Mouse (Mus musculus) urinary bladder, postnatal 4 days (tissue): ENCODE data around the gene Tnip3.

Experiments used
- DNase-seq, 2 experiments: peaks; one replicate each; pipeline ENCODE4 v3.0.0; 2021 to 2022; ENCODE audit warnings: low spot score in 2 of 2

Tnip3 gene

DNA sequence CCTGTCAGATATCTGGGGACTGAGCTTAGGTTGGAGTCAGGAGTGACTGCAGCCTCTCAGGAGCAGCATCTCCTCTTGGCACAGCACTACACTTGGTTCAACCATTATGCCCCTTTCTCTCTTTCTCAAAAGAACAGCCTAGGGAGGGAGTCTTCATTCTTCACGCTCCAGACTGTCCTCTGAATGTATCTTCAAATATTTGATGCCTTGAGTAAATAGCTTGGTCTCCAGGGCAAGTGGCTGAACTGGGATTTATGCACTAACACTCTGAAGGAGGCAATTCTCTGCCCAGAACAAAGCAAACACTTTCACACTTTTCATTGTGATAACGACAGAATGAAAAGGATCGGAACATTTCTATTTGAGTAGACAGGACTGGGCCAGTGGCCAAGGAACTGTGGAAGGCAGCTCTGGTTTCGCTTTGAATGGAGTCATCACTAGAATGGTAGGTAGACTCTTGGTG lies 59.8 kb downstream of the Tnip3 start:
- DNase-seq = no peak

DNA sequence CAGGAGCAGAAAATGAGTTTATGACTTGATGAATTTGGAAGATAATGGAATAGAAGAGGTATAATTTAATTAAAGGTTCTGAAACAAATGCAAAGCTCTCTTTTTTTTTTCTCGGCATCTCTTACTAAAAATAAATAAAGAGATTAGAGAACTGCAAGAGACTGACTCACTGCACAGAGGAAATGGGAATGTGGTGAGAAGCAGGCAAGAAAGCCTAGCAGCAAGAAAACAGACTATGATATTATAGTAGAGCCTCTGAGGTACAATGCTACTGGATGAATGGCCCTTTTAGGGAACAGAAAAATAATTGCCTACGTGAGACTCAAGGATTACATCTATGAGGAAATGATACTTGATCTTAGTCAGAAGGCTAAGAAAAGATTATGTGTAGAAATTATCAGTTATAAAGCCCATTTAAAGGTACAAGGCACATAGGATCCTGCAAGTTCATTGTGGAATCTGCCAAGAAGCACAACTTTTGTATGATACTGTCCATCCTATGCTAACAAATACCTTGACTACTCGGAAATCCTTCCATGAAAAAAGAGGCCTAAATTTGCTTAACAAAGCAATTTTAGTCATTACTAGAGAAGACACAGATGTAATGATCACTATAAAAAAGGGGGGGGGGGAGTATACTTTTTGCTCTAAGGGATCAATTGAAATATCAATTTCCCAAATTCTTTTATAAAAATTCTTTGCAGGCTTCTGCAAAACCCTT lies 60.4 kb downstream of the Tnip3 start:
- DNase-seq = no peak

DNA sequence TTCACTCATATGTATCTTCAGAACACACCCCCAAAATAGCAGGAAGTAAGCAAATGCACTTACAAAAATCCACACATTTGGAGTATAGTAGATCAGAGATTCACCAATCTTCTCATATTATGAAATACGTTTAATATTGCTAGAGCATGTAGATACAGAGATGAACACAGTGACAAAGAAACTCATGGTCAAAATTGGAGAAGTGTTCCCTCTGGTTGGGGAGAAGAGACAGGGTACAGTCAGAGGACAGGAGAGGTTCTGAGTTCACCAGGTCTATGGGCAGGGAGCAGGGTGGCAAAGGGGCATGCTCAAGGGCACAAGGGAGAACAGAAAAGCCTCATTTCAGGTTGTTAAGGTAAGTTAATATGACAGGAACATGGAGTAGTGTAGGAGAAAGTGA lies 63.7 kb downstream of the Tnip3 start:
- no peak for DNase-seq

DNA sequence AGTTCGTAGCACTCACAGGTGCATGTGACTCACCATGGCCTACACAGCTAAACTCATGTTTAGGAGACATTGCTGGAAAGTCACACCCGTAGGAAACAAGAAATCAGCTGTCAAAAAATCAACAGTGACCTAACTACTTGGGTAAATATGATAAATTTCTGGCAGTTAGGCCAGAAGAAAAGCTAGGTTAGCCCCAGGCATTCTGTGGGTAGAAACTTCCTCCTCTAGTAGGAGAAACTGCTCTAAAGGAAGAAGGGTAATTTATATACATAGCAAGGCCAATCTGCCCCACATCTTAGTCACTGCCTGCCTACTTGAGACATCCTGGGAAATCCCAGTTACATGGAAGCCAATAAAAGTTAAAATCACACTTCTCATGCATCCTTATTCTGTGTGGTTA lies 64.9 kb downstream of the Tnip3 start:
- no peak for DNase-seq

DNA sequence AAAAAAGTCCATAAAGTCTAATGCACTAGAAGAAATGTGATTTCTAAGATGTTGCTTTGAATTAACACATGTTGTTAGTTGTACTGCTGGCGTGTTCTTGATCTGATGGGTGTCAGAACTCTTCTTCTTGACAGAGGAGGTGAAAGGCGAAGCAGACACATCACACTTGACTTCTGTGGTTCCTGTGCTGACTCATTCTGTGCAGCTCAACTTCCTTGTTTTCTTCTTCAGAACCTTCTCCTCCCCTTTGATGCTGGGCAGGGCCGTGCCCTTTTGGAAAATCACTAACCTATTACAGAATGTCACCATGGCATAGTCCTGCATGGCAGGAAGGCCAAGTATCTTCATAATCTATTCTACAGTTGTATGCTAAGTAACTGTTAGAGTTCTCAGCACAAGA lies 69.1 kb downstream of the Tnip3 start:
- DNase-seq = no peak

DNA sequence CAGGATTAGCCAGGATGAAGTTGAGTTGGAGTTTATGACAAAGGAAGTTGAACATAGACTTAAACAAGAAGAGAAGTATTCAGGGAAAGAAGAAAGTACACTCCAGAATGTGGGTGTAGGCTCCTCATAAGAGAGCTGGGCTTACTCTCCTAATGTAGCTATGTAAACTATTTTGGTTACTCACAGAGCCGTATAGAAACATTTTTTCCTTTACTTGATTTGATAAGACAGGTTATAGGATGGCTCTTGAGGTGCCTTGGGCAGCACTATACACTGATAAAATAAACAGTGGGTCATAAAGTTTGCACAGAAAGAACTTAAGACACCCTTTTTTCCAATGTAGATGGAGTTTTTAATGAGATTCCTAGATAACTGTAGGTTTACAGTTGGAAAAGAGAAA lies 70.3 kb downstream of the Tnip3 start:
- DNase-seq = no peak

DNA sequence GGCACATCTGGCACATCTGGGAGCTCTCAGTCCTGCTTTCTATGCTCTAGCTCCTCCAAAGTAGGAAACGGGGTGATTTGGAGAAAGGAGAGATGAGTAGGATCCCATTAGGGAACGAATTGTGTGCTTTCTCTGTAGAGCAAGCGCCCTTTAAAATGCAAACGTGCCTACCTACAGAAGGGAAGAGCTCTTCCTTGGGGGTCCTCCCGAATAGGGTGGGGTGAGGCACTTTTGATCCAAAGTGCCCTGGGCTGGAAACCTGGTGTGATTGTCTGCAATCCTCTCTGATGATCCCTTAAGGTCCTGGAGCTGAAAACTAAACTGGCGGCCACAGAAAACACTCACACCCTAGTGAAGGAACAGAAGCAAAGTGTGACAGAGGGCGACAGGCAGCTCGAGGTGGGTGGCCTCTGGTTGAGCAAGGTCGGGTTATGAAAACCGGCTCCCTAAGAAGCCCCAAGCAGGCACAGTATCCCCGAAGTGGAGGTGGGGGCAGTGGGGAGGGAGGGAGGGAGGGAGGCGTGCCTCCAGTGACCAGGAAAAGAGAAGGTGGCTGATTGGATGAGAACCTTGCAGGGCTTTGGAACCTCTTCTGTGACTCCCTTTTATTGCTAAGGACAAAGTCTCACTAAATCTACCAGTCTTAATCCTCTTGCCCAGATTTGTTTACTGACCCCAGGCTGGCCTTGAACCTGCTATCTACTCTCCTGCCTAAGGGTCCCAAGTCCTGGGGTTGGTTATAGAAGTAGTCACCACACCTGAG lies 72.1 kb downstream of the Tnip3 start:
- DNase-seq = no peak

DNA sequence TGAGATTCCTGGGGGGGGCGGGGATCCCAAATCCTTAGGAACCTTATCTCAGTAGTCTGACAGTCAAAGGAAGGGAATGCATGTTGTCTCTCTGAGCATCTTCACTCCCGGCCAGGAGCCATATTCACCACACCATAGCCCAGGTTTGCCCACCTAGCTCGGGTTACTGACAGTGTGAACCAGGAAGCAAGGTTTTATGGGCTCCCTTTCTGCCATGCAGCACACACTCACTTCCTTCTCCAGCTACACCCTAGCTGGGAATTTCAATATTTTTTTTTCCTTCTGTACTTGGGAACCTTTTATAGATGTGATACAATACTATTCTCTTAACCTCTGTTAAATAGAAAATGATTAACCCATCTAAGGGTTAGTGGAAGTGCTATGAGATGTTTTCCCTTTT lies 73.4 kb downstream of the Tnip3 start:
- DNase-seq = no peak

DNA sequence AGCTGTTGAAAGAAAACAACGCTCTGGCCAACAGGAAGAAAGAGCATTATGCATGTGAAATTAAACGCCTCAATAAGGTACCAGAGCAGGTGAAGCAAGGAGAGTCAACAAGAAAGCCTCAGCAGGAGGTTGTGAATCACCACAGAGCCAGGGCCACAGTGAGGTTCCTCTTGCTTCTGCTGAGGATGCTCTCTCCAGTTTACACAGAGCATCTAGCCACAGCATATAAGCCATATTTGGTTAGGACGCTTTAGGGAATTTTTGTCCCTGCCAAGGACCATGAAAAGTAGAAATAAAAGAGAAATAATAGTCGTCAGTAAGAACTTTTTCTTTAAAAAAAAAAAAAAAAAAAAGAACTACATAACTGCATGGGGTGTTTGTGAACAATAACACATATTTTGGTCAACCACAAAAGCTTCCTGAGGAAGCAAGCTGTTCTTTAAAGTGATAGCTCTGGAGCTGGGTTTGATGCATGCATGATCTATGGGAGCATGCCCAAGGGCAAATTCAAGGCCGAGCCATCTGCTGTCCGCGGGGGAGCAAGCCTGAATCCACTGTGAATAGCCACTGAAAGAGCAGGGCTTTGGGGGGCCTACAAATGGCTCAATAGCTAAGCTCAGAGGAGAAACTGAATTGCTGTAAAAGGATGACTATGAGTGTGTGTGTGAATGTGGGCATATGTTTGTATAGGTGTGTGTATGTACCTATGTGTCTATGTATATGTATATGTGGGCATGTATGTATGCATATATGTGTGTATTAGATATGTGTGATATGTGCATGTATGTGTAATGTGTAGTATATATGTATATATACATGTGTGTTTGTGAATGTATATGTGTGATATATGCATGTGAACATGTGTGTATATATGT lies 75.0 kb downstream of the Tnip3 start:
- DNase-seq = no peak

DNA sequence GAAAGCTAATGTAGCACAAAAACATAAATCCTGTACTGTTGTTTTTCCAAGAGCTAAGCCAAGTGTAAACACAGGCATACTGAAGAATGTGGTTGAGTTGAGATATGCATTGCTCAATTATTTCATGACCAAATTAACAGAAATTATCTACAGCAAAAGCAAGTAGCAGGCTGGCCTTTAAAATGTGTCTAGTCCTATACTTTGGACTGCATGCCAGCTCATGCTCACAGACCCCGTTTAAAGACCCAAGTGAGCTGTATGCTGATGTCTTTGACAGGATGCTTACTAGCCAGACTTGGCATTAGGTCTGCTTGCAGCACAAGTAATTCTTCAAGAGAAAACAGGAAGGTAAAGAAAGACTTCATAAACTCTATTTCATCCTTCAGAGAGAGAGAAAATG lies 75.8 kb downstream of the Tnip3 start:
- DNase-seq = no peak

DNA sequence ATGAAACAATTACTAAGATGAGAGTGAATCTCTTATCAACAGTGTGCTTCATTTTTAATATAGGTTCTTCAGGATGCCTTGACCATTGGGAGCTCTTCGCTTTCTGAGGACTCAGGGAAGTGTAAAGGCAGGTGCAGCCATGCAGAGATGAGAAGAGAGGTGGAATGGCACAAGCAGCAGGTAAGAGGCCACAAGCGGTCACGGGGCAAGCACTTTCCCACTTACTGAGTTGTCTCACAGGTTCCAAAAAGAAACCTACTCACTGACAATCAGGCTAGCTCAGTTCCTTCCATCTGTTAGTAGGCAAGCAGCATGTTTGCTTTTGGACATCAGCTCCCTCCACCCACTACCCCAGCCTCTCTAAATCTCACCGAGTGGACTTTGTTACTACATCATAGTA lies 80.7 kb downstream of the Tnip3 start:
- no peak for DNase-seq

DNA sequence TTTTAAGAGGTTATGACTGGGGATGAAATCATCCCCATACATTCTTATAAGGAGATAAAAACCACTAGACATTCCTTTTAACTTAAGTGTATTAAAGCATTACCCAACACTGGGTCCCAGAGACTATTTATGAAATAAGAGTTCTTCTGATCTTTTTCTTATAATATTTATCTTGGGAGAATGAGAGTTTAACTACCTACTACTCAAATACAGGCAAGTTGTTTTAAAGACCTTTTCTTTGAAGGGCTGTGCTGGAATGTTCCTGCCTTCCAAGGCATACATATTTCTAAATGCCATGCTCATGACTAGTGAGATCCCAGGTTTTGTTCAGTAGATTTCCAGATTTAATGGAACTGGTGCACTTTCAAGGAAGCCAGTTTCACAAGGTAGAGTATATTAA lies 81.8 kb downstream of the Tnip3 start:
- no peak for DNase-seq

DNA sequence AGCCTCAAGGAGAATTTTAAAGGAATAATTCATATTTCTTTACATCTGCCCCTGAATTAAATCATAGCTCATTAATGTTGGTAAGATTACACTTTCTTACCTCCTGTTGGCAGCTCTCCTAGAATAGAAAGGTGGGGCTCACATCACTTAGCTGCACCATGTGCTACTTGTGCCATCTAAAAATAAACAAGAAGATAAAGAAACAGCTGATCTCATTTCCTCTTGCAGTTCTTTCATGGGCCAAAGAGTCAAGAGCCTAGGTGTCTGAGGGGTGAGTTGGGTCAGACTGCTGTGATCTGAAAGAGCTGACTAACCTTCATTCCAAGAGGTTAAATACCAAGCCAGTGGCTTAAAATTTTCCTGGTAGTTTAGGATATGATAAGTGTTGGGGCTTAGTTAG lies 86.7 kb downstream of the Tnip3 start:
- DNase-seq = no peak

DNA sequence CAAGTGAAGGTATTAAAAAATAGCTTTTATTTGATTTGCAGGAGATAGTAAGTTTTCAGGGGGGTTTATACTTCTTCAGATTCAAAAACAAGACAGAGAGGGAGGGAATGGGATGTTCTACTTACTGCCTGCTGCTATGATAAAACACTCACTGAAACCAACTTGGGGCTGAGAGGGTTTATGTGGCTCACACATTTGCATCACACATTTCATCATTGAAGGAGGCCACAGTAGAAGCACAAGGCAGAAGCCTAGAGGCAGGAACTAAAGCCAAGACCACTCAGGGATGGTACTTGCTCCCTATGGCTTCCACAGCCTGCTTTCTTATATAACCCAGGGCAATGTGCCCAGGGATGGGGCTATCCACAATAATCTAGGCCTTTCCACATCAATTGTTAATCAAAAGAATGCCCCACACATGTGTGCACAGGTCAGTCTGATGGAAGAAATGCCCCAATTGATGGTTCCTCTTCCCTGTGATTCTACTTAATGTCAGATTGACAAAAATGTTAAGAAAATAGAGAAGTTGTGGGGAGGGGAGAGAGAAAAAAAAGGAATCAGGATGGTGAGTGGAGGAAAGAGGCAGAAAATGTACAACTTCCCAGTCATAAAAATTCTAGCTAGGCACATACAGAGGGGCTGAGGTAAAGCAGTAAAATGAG lies 88.9 kb downstream of the Tnip3 start:
- no peak for DNase-seq

DNA sequence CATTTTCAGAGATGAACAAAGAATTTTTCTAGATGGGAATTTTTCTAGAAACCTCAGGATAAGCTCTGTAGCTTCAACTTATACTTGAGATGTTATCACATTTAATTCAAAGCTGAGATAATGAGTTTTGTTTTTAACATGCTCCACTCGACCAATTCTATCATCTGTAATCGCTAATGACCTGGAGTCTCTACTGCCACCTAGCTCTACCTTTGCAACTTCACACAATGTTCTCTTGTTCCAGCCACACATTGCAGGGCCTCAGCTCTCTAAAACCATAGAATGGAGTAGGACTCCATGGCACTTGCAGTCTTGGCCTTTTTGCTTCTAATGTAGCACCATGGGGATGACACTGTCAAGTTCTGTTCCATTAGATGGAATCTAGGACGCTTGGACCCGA lies 90.5 kb downstream of the Tnip3 start:
- no peak for DNase-seq

DNA sequence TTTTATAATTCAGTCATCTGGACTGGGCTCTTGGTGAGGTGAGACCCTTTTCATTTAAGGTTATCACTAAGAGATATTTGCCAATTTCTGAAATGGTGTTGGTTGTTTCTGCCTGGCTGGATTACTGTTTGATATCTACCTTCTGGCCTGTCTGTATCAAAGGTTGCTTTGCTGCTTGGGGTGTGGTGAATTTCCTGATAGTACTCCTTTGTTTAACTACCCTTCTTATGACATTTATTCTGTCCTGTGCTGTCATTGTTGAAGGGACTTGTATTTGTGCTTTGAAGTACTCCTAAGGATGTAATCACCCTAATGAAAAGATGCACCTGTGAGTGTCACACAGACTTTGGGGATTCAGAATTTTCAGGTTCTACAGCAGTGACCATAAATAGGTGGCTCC lies 96.1 kb downstream of the Tnip3 start:
- no peak for DNase-seq

DNA sequence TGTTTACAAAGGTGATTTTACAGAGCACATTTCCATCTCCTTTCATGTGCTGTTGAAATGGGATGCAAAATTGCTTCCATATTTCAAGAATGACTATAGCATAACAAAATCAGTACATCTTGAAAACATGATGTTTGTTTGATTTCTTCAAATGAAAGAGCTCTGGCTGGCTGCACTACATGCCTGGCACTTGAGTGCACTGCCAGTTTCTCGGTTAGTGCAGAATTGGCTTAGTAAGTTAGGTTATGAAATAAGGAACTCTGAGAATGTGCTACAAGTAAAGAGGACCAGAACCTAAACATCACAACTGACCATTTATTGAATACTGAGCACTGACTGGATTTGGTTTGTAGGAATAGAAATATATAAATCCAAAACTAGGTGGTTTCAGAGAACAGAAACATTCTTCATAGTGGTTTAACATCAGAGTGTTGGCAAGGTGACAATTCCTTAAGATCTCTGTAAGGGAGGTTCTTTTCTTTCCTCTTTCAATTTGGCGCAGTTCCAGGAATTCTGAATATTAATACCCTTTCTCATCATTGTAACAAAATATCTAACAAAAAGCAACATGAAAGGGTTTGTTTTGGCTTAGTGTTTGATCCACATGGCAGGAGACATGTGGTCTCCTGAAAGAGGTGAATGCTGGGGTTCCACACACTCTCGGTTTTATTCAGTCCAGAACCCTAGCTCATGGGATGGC lies 98.1 kb downstream of the Tnip3 start:
- no peak for DNase-seq

DNA sequence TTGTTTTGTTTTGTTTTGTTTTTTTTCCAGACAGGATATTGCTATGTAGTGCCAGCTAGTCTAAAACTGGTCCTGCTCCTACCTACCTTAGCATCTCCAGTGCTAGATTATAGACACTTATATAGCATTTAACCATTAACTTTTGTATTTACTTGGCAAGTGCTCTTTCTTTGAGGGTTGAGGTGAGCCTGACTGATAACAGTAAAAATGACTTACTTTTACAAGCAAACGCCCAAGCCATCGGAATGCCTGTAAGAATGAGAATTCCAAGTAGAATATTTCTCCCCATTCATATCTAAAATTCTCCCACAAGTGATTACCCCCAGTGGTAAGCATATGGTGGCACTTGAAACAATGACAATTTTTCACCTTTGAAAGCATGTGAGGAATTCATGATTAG lies 105.5 kb downstream of the Tnip3 start:
- DNase-seq = no peak

DNA sequence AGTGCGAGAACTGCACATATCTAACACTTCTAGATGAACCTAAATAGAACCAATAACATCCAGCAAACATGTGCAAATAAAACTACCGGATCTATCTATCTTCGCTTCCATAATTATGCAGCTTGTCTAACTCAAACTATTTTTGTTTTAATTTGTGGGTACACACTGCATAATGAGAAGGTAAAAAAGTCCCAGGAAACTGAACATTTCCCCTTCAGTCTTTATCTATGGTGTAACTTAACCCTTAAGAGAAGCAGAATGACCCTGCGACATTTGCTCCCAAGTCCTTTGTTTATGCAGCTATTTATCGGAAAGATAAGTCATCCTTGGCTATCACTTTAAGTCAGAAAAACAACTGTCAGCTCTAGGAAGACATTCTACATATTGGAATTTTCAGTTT lies 107.1 kb downstream of the Tnip3 start:
- DNase-seq = no peak

DNA sequence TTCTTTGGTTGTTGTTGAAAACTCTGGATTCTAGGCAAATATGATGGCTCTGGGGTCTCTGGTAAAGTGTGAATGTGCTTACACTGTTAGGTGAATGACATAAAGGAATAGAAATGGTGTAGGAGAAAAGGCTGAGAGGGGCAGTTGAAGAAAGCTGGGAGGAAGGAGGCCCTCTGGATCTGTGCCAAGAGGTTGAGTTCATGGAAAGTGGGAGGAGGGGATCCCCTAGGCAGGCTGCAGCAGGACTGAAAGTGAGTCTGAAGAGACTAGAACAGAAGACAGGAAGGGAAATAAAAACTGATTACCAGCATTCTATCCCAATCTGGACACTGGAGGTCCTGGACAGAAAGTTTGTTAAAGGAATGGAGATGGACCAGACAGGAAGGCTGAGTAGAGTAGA lies 117.3 kb downstream of the Tnip3 start:
- DNase-seq = no peak

DNA sequence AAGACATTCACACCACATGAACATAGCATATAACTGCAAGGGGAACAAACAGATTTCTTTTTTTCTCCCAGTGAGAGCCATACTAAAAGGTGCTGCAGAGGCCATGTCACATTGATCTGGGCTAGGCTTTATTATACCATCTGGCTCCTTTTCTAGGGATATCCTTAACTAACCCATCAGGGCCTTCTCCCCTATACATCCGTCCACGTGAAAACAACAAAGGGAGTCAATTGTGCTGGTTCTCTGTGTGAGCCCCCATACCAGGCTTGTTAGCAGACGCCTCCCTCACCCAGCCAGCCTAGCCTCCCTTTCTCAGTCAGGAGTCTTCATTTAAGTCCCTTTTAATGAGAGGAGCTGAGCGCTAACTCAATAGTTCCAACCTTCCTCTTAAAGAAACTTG lies 119.0 kb downstream of the Tnip3 start:
- DNase-seq = no peak
